Mouse (Mus musculus) cerebellum, adult 2 months (tissue): ENCODE measurements around the gene Nop9.

Experiments used
- CTCF ChIP-seq: fragments of 200-500 bp; IDR thresholded peaks from 2 replicates; pipeline ENCODE4 v1.5.1; 2011; ENCODE audit warnings: low read depth, mild to moderate bottlenecking, control low read depth, low read length, moderate library complexity, borderline replicate concordance; ENCODE audit not compliant: insufficient read depth
- POLR2A ChIP-seq: fragments of 200-500 bp; IDR thresholded peaks from 2 replicates; pipeline ENCODE4 v1.6.1; 2011; ENCODE audit warnings: low read length, control low read depth, borderline replicate concordance; ENCODE audit not compliant: insufficient read depth

GRCm38 (mm10) chr14:55734869-55735268 lies 10.6 kb upstream of the Nop9 start:
- TF ChIP-seq POLR2A = no peak
- TF ChIP-seq CTCF = no peak
